Mouse (Mus musculus): ENCODE results near the gene Klk12.

Gene Klk12

GRCm38 (mm10) chr7:43768597-43768996, at the start of gene Klk12:
Klk12 (plus strand) TSS chr7:43768897.
- no peak for DNase-seq (ENCODE audit: low read depth)

DNA sequence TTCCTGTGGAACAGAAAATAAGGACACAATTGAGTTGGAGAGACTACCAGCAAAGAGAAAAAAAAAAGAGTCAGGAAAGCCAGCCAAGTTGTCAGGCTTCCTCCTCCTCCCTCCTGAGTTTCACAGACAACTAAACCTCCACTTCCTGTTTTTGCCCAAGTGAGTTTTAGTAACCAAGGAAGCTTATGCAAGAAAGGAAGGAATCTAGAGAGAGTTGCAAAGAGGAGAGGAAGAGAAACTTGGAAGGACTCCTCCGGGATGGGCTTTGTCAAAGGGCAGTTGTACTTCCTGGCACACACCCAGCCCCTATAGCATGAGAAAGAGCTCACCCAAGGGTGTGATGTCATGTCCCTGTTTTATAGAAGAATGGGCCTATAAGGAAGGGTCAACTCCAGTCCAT, 20.9 kb upstream of the Klk12 start:
- no peak for DNase-seq (ENCODE audit: low read depth)

DNA sequence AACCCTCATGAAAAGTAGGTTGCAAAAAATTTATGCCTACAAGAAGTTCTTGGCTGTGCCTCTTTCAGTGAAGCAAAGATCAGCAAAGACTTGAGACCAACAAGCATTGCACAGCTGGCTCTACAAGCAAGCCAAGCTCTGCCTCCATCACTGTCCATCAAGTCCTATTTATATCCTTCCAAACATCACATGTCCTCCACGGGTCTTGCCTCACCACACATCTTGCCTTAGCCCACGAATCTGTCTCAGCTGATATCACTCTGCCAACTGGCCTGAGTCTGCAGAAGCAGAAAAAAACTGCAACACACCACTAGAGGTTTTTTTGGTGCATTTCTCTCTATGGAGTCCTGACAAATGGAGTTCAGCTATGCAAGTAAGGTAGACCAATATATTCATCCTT, 15.9 kb upstream of the Klk12 start:
- DNase-seq (ENCODE audit: low read depth): no peak

DNA sequence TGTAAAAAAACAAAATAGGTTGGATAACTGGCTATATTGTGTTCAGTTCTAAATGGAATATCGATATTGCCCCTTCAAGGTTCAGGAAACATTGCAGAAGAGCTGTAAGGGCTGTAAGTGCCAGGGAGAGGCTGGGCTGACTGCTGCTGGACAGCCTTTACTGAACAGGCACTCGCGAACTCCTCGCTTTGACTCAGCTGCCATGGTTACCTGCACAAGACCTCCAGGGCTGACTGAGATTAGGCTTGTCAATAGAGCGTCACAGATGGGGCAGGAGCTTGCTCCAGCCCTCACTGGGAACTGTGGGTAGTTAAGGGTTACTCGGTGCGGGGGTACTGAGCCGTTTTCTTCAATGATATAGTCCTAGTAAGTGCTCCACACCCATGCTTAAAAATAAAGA, 2.2 kb upstream of the Klk12 start:
- no peak for DNase-seq (ENCODE audit: low read depth)

DNA sequence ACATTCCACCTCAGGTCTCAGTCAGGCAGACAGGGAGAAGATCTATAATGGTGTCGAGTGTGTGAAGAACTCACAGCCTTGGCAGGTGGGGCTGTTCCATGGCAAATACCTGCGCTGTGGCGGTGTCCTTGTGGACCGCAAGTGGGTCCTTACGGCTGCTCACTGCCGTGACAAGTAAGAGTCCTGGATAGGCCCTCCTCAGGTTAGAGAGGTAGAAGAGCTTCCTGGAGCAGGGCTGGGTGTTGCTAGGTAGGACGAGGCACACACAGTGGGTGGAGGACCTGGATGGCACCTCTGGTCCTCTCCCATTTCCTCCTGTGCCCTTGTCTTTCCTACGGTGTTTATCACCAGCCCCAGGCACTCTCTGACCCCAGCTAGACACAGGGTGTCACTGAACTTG, 939 bp downstream of the Klk12 start:
- DNase-seq (ENCODE audit: low read depth): no peak

DNA sequence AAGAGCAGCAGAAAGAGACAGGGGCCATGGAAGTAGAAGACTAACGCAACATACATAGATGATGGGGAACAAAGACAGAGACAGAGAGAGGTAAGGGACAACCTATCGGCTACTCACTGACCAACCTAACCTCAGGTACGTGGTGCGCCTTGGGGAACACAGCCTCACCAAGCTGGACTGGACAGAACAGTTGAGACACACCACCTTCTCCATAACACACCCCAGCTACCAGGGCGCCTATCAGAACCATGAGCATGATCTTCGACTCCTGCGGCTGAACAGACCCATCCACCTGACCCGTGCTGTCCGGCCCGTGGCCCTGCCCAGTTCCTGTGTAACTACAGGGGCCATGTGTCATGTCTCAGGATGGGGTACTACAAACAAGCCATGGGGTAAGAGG, 2.0 kb downstream of the Klk12 start:
- no peak for DNase-seq (ENCODE audit: low read depth)

GRCm38 (mm10) chr7:43771916-43772315, 3.2 kb downstream of the Klk12 start:
- DNase-seq (ENCODE audit: low read depth): no peak

DNA sequence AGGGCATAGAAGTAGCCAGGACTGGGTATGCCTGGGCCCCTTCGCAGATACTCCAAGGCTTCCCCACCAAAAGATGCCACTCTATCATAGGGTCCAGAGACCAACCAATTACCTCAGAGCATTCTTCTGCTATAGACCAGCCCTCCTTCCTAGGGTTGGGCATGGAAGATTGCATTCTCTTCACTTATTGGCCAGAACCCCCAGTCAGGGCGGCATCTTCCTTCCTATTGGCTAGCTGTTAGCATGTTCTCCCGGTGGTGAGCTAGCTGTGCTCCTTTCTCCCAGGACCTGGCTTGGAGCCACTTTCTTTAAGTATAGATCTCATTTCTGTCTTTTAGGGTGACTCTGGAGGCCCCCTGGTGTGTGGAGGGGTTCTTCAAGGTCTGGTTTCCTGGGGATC, 4.2 kb downstream of the Klk12 start:
- no peak for DNase-seq (ENCODE audit: low read depth)

DNA sequence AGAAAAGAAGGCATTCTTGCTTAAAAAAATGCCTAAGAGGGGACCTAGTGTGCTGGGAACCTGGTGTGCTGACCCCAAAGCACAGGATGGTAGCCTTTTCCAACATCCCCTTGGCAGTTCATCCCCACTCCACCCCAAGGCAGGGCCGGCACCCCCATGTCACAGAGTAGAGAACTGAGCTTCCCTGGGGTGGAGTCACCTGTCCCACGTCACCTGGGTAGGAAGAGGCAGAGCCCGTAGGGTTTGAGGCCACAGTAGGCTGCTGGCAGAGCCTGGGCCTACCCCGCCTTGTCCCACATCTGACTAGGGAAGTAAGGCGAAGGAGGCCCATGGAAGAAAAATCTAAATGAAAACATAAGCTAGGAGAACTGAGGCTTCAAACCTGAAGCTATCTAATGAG, 5.7 kb downstream of the Klk12 start, which contains the start of gene Klk11:
Gene Klk11 (plus strand): TSS at position 241 of the 400 bp plus-strand sequence.
- DNase-seq (ENCODE audit: low read depth): no peak

DNA sequence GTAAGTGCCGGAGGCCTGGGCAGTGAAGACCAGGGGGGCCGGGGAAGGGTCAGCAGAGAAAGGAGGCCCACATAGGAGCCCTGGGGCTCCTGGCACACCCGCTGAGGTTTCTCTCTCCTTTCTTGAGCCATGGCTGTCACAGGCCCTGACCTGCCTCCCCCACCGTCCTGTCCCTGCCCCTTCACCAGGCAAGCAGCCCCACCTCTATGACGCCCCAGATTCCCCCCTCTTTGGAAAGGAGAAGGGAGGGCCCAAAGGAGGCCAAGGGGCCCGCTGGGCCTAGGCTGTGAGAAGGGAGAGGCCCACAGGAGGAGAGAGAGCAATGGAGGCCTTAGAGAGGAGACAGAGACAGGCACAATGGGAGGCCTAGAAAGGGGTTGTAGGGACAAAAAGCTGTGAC, 6.1 kb downstream of the Klk12 start:
- DNase-seq (ENCODE audit: low read depth): no peak

- no peak for DNase-seq (ENCODE audit: low read depth)
Observed at GRCm38 (mm10) chr7:43775311-43776057, 6.8 kb downstream of the Klk12 start.

- no peak for DNase-seq (ENCODE audit: low read depth)
Observed at GRCm38 (mm10) chr7:43776506-43776905, 7.8 kb downstream of the Klk12 start.

DNA sequence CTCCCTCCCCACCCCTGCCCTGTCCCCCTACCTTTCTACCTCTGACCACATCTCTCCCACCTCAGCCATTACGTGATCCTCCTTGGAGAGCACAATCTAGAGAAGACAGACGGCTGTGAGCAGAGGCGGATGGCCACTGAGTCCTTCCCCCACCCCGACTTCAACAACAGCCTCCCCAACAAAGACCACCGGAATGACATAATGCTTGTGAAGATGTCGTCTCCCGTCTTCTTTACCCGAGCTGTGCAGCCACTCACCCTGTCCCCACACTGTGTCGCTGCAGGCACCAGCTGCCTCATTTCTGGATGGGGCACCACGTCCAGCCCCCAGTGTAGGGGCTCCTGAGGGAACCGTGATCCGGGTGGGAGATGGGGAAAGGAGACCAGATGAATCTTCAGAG, 8.7 kb downstream of the Klk12 start:
- no peak for DNase-seq (ENCODE audit: low read depth)

DNA sequence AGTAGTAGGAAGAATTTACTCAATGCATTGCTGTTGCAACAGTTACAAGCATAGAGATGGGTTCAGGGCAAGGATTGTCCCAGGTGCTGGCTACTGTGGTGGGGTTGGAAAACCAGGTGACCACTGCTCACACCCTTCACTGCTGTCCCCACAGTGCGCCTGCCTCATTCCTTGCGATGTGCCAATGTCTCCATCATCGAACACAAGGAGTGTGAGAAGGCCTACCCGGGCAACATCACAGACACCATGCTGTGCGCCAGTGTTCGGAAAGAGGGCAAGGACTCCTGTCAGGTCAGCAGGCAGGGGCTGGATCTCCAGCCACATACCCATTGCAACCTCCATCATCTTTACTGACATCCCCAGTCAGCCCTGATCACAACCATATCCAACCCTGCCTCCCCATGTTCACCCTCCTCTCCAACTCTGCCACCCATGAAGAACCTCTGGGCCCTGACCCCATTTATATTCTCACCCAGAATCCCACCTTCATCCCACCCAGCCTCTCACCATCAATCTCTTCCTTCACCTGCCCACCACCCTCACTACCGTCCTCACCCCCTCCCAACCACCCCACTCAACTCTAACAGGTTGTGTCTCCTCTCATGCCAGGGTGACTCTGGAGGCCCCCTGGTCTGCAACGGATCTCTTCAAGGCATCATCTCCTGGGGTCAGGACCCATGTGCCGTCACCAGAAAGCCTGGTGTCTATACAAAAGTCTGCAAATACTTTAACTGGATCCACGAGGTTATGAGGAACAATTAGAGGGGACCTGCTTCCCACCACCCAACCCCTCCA, 9.7 kb downstream of the Klk12 start:
- no peak for DNase-seq (ENCODE audit: low read depth)

DNA sequence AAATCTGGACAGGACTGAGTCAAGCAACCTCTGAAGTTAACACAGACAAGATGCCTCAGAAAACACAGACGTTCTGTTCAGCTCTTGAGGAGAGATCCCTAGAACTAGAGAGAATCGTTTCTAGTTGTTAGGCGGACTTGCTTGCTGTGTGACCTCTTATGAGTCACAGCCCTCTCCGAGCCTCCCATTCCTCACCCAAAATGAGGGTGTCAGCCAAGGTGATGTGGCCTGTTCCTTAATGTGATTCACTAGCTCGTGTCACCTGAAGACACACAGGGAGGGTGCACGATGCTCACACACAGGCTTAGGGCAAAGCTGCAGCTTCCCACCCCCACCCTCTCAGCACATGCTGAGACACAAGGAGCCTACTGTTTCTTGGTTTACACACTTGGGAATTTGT, 11.5 kb downstream of the Klk12 start:
- no peak for DNase-seq (ENCODE audit: low read depth)

GRCm38 (mm10) chr7:43780746-43781145, 12.0 kb downstream of the Klk12 start, which contains the start of gene Klk10:
Klk10 (plus strand) TSS chr7:43781035.
- DNase-seq (ENCODE audit: low read depth): no peak

- no peak for DNase-seq (ENCODE audit: low read depth)
Observed at GRCm38 (mm10) chr7:43781541-43781940, 12.8 kb downstream of the Klk12 start.

DNA sequence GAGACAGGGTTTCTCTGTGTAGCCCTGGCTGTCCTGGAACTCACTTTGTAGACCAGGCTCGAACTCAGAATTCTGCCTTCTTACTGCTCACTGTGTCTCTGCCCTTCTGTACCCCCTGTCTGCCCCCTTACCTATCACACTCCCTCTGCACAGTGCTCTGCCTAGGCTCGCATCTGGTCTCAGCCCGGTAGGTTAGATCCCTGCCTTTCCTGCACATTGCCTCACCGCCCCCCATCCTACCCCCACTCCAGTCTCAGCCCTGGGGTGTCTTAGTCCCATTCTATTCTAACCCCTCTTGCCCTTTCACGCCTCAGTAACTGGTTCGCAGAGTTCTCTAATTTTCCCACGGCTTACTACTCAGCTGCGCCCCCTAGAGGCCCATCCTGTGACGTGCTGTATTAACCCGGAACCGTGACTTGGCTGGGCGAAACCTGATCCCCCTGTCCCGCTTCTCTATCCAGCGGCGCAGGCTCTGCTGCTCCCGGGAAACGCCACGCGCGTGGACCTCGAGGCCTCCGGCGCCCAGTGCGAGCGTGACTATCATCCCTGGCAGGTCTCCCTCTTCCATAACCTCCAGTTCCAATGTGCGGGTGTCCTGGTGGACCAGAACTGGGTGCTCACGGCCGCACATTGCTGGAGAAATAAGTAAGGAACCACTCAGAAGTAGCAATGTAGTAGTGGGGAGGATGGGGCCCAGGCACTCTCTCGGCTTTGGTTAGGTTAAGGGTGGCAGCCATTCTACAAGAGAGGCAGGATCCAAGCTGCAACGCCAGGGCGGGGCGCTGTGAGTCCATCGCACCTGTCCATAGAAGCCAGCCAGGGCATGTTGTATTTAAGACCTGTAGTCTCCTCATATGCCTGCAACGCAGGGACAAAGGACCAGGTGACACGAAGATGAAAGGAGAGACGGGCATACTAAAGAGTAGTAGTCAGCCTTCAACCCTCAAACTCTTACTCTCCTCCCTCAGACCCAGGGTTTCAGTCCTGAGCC, 13.9 kb downstream of the Klk12 start:
- DNase-seq (ENCODE audit: low read depth): peak; percentile 54

DNA sequence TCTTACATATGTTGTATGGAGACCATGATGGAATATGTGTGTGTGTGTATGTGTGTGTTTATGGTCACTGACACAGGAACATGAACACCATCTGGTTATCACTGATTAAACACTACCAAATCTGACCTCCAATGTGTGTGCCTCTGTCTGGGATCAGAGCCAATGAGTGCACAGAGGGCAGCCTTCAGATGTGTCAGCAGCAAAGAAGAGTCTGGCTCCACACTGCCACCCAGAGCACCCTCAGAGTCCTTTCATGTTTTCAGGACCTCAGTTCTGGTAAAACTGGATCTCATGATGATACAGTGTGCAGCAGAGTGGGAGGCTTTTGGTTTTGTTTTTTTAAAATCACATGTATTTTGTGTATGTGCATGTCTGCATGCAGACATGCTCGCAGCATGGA, 16.6 kb downstream of the Klk12 start:
- peak; percentile 31 for DNase-seq (ENCODE audit: low read depth)

DNA sequence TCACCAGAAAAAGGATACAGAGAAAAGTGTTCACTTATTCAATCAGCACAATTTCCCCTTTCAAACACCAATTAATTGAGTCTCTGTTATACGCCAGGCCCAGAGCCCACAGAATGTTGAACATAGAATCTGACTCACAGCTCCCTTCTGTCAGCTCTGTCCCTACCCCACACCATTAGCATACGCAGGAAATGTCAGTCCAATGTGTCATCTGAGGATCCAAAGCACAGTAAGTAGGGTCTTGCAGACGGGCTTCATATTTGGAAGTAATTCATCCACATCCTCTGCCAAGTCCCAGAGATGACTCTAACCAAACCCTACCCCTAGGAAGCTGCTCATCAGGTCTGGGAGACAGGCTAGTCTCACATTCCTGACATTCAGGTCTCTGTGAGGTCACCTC, 19.4 kb downstream of the Klk12 start:
- peak; percentile 36 for DNase-seq (ENCODE audit: low read depth)

DNA sequence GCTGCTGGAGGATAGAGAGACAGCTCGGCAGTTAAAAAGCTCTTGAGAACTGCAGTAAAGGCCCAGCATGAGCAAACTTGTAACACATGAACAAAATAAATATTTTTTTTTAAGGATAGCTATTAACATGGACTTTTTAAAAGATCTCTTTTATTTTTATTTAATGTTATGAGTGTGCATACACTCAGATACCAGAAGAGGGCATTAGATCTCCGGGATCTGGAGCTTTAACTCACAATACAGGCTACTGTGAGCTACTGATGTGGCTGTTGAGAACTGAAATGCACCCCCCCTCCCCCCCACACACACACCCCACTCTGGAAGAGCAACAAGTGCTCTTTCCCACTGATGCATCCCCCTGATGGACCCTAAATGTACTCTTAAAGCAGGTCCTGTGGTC, 20.6 kb downstream of the Klk12 start:
- no peak for DNase-seq (ENCODE audit: low read depth)

- no peak for DNase-seq (ENCODE audit: low read depth)
Observed at GRCm38 (mm10) chr7:43791591-43791990, 22.9 kb downstream of the Klk12 start, which contains the start of gene Klk9. Klk9 (plus strand) TSS chr7:43791891.
